Comparison of ENCODE assay signal across 10 mouse cellular contexts in genomic region chr6:93717826-93718375, GRCm38 (mm10).
DNase-seq lines count a peak whose midpoint lies in the region; ATAC-seq and TF ChIP-seq lines count a peak whose summit lies in the region.
"Had no signal": no experiment of that assay in that cellular context is flagged by ENCODE, and none has a peak within 500 bp of the region (broad histone marks: within the 10 kb centered on the region; RNA-seq: fewer than 3 reads in every experiment).

No protein-coding gene starts in this region.

- peaks cover 37% of the 10 kb centered on the region for H3K4me1 ChIP-seq in kidney, embryonic 15.5 days
- H3K4me1 ChIP-seq in kidney, adult 2 months (ENCODE audit: control insufficient read depth, insufficient read depth, low read length), result no peaks in the 10 kb centered on the region
- peaks cover 35% of the 10 kb centered on the region for H3K4me1 ChIP-seq in embryonic facial prominence, embryonic 13.5 days
- H3K4me1 ChIP-seq in hindbrain, embryonic 12.5 days, result peaks cover 38% of the 10 kb centered on the region
- H3K4me1 ChIP-seq in midbrain, embryonic 16.5 days (ENCODE audit: control insufficient read depth, insufficient read depth, low read length), result peaks cover 37% of the 10 kb centered on the region
- H3K4me1 ChIP-seq: liver, embryonic 15.5 days had no signal

- no peak for DNase-seq in kidney, adult 2 months
- DNase-seq in adrenal gland, adult (ENCODE audit: inconsistent age in 2 of 2, low spot score in 1 of 2), result no peak
- DNase-seq in thymus, postnatal 10 days (ENCODE audit: low spot score in 2 of 2), result no peak

- H3K36me3 ChIP-seq in kidney, embryonic 15.5 days, result no peaks in the 10 kb centered on the region
- H3K36me3 ChIP-seq in kidney, adult 2 months (ENCODE audit: control insufficient read depth, insufficient read depth, low read length), result no peaks in the 10 kb centered on the region
- no peaks in the 10 kb centered on the region for H3K36me3 ChIP-seq in embryonic facial prominence, embryonic 13.5 days
- H3K36me3 ChIP-seq in hindbrain, embryonic 12.5 days, result no peaks in the 10 kb centered on the region
- no peaks in the 10 kb centered on the region for H3K36me3 ChIP-seq in midbrain, embryonic 16.5 days (ENCODE audit: control insufficient read depth, insufficient read depth, low read length)
- H3K36me3 ChIP-seq: liver, embryonic 15.5 days; neural tube, embryonic 12.5 days had no signal

- no peak overlapping the region for H3K9ac ChIP-seq in kidney, embryonic 15.5 days
- H3K9ac ChIP-seq in embryonic facial prominence, embryonic 13.5 days, result no peak overlapping the region
- no peak overlapping the region for H3K9ac ChIP-seq in hindbrain, embryonic 12.5 days
- peak overlapping the region; percentile 27 for H3K9ac ChIP-seq in midbrain, embryonic 16.5 days (ENCODE audit: low read depth, low read length)
- H3K9ac ChIP-seq: liver, embryonic 15.5 days; neural tube, embryonic 12.5 days had no signal

- no peaks in the 10 kb centered on the region for H3K9me3 ChIP-seq in kidney, embryonic 15.5 days (replicated peaks)
- no peaks in the 10 kb centered on the region for H3K9me3 ChIP-seq in embryonic facial prominence, embryonic 13.5 days
- H3K9me3 ChIP-seq in hindbrain, embryonic 12.5 days (replicated peaks), result no peaks in the 10 kb centered on the region
- no peaks in the 10 kb centered on the region for H3K9me3 ChIP-seq in midbrain, embryonic 16.5 days (replicated peaks; ENCODE audit: control insufficient read depth, low read length, poor library complexity, severe bottlenecking)
- H3K9me3 ChIP-seq: liver, embryonic 15.5 days; neural tube, embryonic 12.5 days had no signal

- H3K27me3 ChIP-seq in kidney, embryonic 15.5 days, result peaks cover 14% of the 10 kb centered on the region
- no peaks in the 10 kb centered on the region for H3K27me3 ChIP-seq in kidney, adult 2 months (replicated peaks; ENCODE audit: control insufficient read depth, insufficient read depth, low read length)
- peaks cover 34% of the 10 kb centered on the region for H3K27me3 ChIP-seq in embryonic facial prominence, embryonic 13.5 days
- 0 out of 2 replicates have a peak, but pooled peaks cover 2% of the 10 kb centered on the region for H3K27me3 ChIP-seq in hindbrain, embryonic 12.5 days
- no peaks in the 10 kb centered on the region for H3K27me3 ChIP-seq in midbrain, embryonic 16.5 days (ENCODE audit: control insufficient read depth, insufficient read depth, low read depth, low read length)
- H3K27me3 ChIP-seq: neural tube, embryonic 12.5 days had no signal

- no peak overlapping the region for H3K27ac ChIP-seq in kidney, embryonic 15.5 days
- H3K27ac ChIP-seq in kidney, adult 2 months (ENCODE audit: insufficient read depth, low read depth, low read length), result no peak overlapping the region
- H3K27ac ChIP-seq in embryonic facial prominence, embryonic 13.5 days, result no peak overlapping the region
- H3K27ac ChIP-seq in hindbrain, embryonic 12.5 days, result no peak overlapping the region
- peak overlapping the region; percentile 75 for H3K27ac ChIP-seq in midbrain, embryonic 16.5 days (ENCODE audit: low read length)
- H3K27ac ChIP-seq: liver, embryonic 15.5 days; neural tube, embryonic 12.5 days had no signal

- ATAC-seq in kidney, embryonic 15.5 days (replicated peaks; ENCODE audit: low FRiP score), result 0 out of 2 replicates have a peak, but pooled peaks have one; percentile 52
- ATAC-seq in embryonic facial prominence, embryonic 13.5 days (ENCODE audit: insufficient number of reproducible peaks, insufficient read depth, low FRiP score, low TSS enrichment, low read depth), result no peak
- ATAC-seq in hindbrain, embryonic 12.5 days (ENCODE audit: low FRiP score), result no peak
- no peak for ATAC-seq in midbrain, embryonic 16.5 days
- ATAC-seq in monocyte, adult 5-6 weeks (replicated peaks; ENCODE audit: insufficient number of reproducible peaks, low FRiP score, low TSS enrichment, poor library complexity, severe bottlenecking), result no peak

- TF ChIP-seq POLR2A in kidney, adult 2 months (IDR thresholded peaks at IDR 0.05; ENCODE audit: low read depth, low read length), result no peak

- H3K4me2 ChIP-seq in kidney, embryonic 15.5 days, result peak overlapping the region; percentile 10
- peak overlapping the region; percentile 54; the same call in 1 of the 2 replicates for H3K4me2 ChIP-seq in embryonic facial prominence, embryonic 13.5 days
- peak overlapping the region; percentile 52; the same call in 1 of the 2 replicates for H3K4me2 ChIP-seq in hindbrain, embryonic 12.5 days (replicated peaks)
- peak overlapping the region; percentile 75 for H3K4me2 ChIP-seq in midbrain, embryonic 16.5 days (ENCODE audit: low read length)

- no peak for TF ChIP-seq CTCF in kidney, adult 2 months (conservative IDR thresholded peaks at IDR 0.05; ENCODE audit: insufficient read depth, insufficient read length, low read depth, low read length)

- H3K4me3 ChIP-seq in kidney, embryonic 15.5 days (replicated peaks), result no peak overlapping the region
- H3K4me3 ChIP-seq in kidney, adult 2 months (ENCODE audit: insufficient read depth, low read depth, low read length), result no peak overlapping the region
- H3K4me3 ChIP-seq in embryonic facial prominence, embryonic 13.5 days, result no peak overlapping the region
- H3K4me3 ChIP-seq in hindbrain, embryonic 12.5 days, result no peak overlapping the region
- peak overlapping the region; percentile 45 for H3K4me3 ChIP-seq in midbrain, embryonic 16.5 days (ENCODE audit: low read depth, low read length)
- H3K4me3 ChIP-seq: liver, embryonic 15.5 days had no signal

- WGBS in kidney, embryonic 15.5 days, result 46% methylated on average over 7 of the region's 7 CpGs
- 69% methylated on average over 7 of the region's 7 CpGs for WGBS in kidney, adult 2 months
- WGBS in embryonic facial prominence, embryonic 13.5 days, result 38% methylated on average over 7 of the region's 7 CpGs
- 36% methylated on average over 7 of the region's 7 CpGs for WGBS in hindbrain, embryonic 12.5 days
- 38% methylated on average over 7 of the region's 7 CpGs for WGBS in midbrain, embryonic 16.5 days

Comparison
In these comparisons a context has a peak if more than half of its experiments do, and no peak if none do; other contexts are left out.
1. H3K4me2 ChIP-seq: peak in every context shown above with its lines; median percentile 75 in midbrain, embryonic 16.5 days; 54 in embryonic facial prominence, embryonic 13.5 days; 52 in hindbrain, embryonic 12.5 days; 10 in kidney, embryonic 15.5 days.